In the genomic region with DNA sequence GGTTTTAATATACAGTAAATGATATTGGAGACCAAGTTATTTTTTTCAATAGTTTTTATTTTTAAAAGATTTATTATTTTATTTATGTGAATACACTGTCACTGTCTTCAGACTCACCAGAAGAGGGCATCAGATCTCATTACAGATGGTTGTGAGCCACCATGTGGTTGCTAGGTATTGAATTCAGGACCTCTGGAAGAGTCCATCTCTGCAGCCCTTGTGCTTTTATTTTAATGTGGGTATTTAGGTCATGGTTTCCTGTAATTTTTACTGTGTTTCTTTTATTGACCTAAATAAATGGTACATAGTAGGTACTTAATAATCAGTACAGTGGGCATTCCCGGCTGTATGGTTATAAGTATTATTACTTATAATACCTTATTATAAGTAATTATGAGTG, we compare ENCODE assay signal across 10 mouse cellular contexts. TPM values are rescaled to one million over a fixed set of nuclear protein-coding genes. Genes with fewer than 3 reads are reported as not detected.
DNase-seq lines count a peak whose midpoint lies in the region; ATAC-seq and TF ChIP-seq lines count a peak whose summit lies in the region.
"Had no signal": no experiment of that assay in that cellular context is flagged by ENCODE, and none has a peak within 500 bp of the region (broad histone marks: within the 10 kb centered on the region; RNA-seq: fewer than 3 reads in every experiment).

No protein-coding gene starts in this region.

- no peaks in the 10 kb centered on the region for H3K36me3 ChIP-seq in forebrain, postnatal 0 days (ENCODE audit: insufficient read depth)
- no peaks in the 10 kb centered on the region for H3K36me3 ChIP-seq in forebrain, embryonic 15.5 days
- H3K36me3 ChIP-seq in kidney, postnatal 0 days (ENCODE audit: insufficient read depth, low read length) = no peaks in the 10 kb centered on the region
- no peaks in the 10 kb centered on the region for H3K36me3 ChIP-seq in liver, embryonic 13.5 days

- no peak overlapping the region for H3K4me3 ChIP-seq in forebrain, postnatal 0 days (ENCODE audit: low read depth, low read length)
- no peak overlapping the region for H3K4me3 ChIP-seq in forebrain, embryonic 15.5 days
- no peak overlapping the region for H3K4me3 ChIP-seq in kidney, postnatal 0 days (replicated peaks; ENCODE audit: low read depth, low read length)
- no peak overlapping the region for H3K4me3 ChIP-seq in liver, embryonic 13.5 days (replicated peaks)
- H3K4me3 ChIP-seq: limb, embryonic 13.5 days had no signal

- H3K9ac ChIP-seq in forebrain, postnatal 0 days = no peak overlapping the region
- no peak overlapping the region for H3K9ac ChIP-seq in forebrain, embryonic 15.5 days (replicated peaks)
- H3K9ac ChIP-seq in kidney, postnatal 0 days (ENCODE audit: low read depth, low read length) = no peak overlapping the region
- H3K9ac ChIP-seq in liver, embryonic 13.5 days = no peak overlapping the region

- H3K27ac ChIP-seq in forebrain, postnatal 0 days (ENCODE audit: low read depth, low read length) = no peak overlapping the region
- H3K27ac ChIP-seq in forebrain, embryonic 15.5 days (replicated peaks) = no peak overlapping the region
- H3K27ac ChIP-seq in kidney, postnatal 0 days = peak overlapping the region; percentile 65
- peak overlapping the region; percentile 62; the same call in 1 of the 2 replicates for H3K27ac ChIP-seq in liver, embryonic 13.5 days

- peaks cover 6% of the 10 kb centered on the region; the same call in 1 of the 2 replicates for H3K4me1 ChIP-seq in forebrain, postnatal 0 days (ENCODE audit: insufficient read depth)
- peaks cover 32% of the 10 kb centered on the region for H3K4me1 ChIP-seq in forebrain, embryonic 15.5 days
- peaks cover 12% of the 10 kb centered on the region for H3K4me1 ChIP-seq in kidney, postnatal 0 days (replicated peaks; ENCODE audit: insufficient read depth, low read length)
- peaks cover 68% of the 10 kb centered on the region for H3K4me1 ChIP-seq in liver, embryonic 13.5 days (replicated peaks)

- WGBS in forebrain, postnatal 0 days = 71% methylated on average over 1 of the region's 1 CpGs
- 81% methylated on average over 1 of the region's 1 CpGs for WGBS in forebrain, embryonic 15.5 days
- WGBS in kidney, postnatal 0 days = 78% methylated on average over 1 of the region's 1 CpGs
- 64% methylated on average over 1 of the region's 1 CpGs for WGBS in liver, embryonic 13.5 days (ENCODE audit: insufficient replicate concordance)

- H3K9me3 ChIP-seq in forebrain, postnatal 0 days (ENCODE audit: low read length) = no peaks in the 10 kb centered on the region
- no peaks in the 10 kb centered on the region for H3K9me3 ChIP-seq in forebrain, embryonic 15.5 days
- no peaks in the 10 kb centered on the region for H3K9me3 ChIP-seq in kidney, postnatal 0 days (replicated peaks; ENCODE audit: low read length)
- H3K9me3 ChIP-seq in liver, embryonic 13.5 days (replicated peaks) = no peaks in the 10 kb centered on the region
- H3K9me3 ChIP-seq: forebrain, embryonic 10.5 days; limb, embryonic 13.5 days had no signal

- no peak for DNase-seq in forebrain, postnatal 0 days
- DNase-seq in kidney, postnatal 0 days (ENCODE audit: low spot score) = peak; percentile 41
- DNase-seq in kidney, postnatal 25 days = no peak
- peak; percentile 68 for DNase-seq in A20 (ENCODE audit: low read depth, low spot score)
- no peak for DNase-seq in liver, embryonic 13.5 days
- DNase-seq in right cerebral cortex, postnatal 4 days = no peak

- H3K4me2 ChIP-seq in forebrain, postnatal 0 days (ENCODE audit: low read depth) = no peak overlapping the region
- no peak overlapping the region for H3K4me2 ChIP-seq in forebrain, embryonic 15.5 days (replicated peaks)
- no peak overlapping the region for H3K4me2 ChIP-seq in kidney, postnatal 0 days (ENCODE audit: low read length)
- no peak overlapping the region for H3K4me2 ChIP-seq in liver, embryonic 13.5 days

- no peak for ATAC-seq in forebrain, postnatal 0 days
- ATAC-seq in forebrain, embryonic 15.5 days (replicated peaks) = no peak
- no peak for ATAC-seq in kidney, postnatal 0 days (replicated peaks; ENCODE audit: low FRiP score, low read depth)
- ATAC-seq in liver, embryonic 13.5 days (ENCODE audit: low read depth) = no peak
- ATAC-seq in granulocyte monocyte progenitor cell, adult 5-6 weeks (replicated peaks; ENCODE audit: poor library complexity, severe bottlenecking) = no peak

- H3K27me3 ChIP-seq in forebrain, postnatal 0 days (ENCODE audit: insufficient read depth, low read length) = no peaks in the 10 kb centered on the region
- no peaks in the 10 kb centered on the region for H3K27me3 ChIP-seq in forebrain, embryonic 15.5 days
- H3K27me3 ChIP-seq in kidney, postnatal 0 days (ENCODE audit: insufficient read depth, low read length) = no peaks in the 10 kb centered on the region
- H3K27me3 ChIP-seq in liver, embryonic 13.5 days = no peaks in the 10 kb centered on the region
- H3K27me3 ChIP-seq: limb, embryonic 13.5 days had no signal

- TF ChIP-seq CTCF in forebrain, postnatal 0 days (IDR thresholded peaks at IDR 0.05; ENCODE audit: low read depth) = peak; percentile 46; the same call in 1 of the 2 replicates
- peak; percentile 61 for TF ChIP-seq CTCF in kidney, postnatal 0 days (IDR thresholded peaks at IDR 0.05; ENCODE audit: low read depth)

RNA-seq across cellular contexts. Expression of gene Abl2, which starts 56.1 kb away (rescaled TPM):
- 21.4 and 29.2 TPM in 2 replicates for total RNA-seq in forebrain, postnatal 0 days (2014; rRNA removed)
- polyA plus RNA-seq in forebrain, postnatal 0 days (2015; fragmentation: Nextera tagmentation; extraction: Ambion mirVana) = 2.8 and 4.6 TPM in 2 replicates
- polyA plus RNA-seq in forebrain, embryonic 15.5 days (2015; fragmentation: Nextera tagmentation; extraction: Ambion mirVana) = 6.5 and 6.9 TPM in 2 replicates
- 2.4 and 3.0 TPM in 2 replicates for polyA plus RNA-seq in kidney, postnatal 0 days (2015; fragmentation: Nextera tagmentation; extraction: Ambion mirVana)
- 1.3 and 1.5 TPM in 2 replicates for polyA plus RNA-seq in liver, embryonic 13.5 days (2015; fragmentation: Nextera tagmentation; extraction: Ambion mirVana)
- total RNA-seq in granulocyte monocyte progenitor cell, adult 5-6 weeks (2014; fragmentation: Nextera tagmentation) = 11.4 and 12.6 TPM in 2 replicates
- 15.6 and 22.6 TPM in 2 replicates for total RNA-seq in granulocyte monocyte progenitor cell, adult 5-6 weeks (2017)

RNA-seq across cellular contexts. Expression of gene Tor3a, which starts 59.4 kb away (rescaled TPM):
- 1.5 and 4.5 TPM in 2 replicates for total RNA-seq in forebrain, postnatal 0 days (2014; rRNA removed)
- 4.0 and 4.4 TPM in 2 replicates for polyA plus RNA-seq in forebrain, postnatal 0 days (2015; fragmentation: Nextera tagmentation; extraction: Ambion mirVana)
- polyA plus RNA-seq in forebrain, embryonic 15.5 days (2015; fragmentation: Nextera tagmentation; extraction: Ambion mirVana) = 3.9 and 4.0 TPM in 2 replicates
- 18.3 and 19.9 TPM in 2 replicates for polyA plus RNA-seq in kidney, postnatal 0 days (2015; fragmentation: Nextera tagmentation; extraction: Ambion mirVana)
- polyA plus RNA-seq in liver, embryonic 13.5 days (2015; fragmentation: Nextera tagmentation; extraction: Ambion mirVana) = 3.4 and 4.6 TPM in 2 replicates
- total RNA-seq in granulocyte monocyte progenitor cell, adult 5-6 weeks (2014; fragmentation: Nextera tagmentation) = 35.6 and 40.0 TPM in 2 replicates
- 33.5 and 33.6 TPM in 2 replicates for total RNA-seq in granulocyte monocyte progenitor cell, adult 5-6 weeks (2017)

Comparison
In these comparisons a context has a peak if more than half of its experiments do, and no peak if none do; other contexts are left out.
1. DNase-seq: peak in kidney, postnatal 0 days (single experiment) and A20 (single experiment); none in forebrain, postnatal 0 days (single experiment), kidney, postnatal 25 days (0 of 2), liver, embryonic 13.5 days (single experiment) and right cerebral cortex, postnatal 4 days (single experiment).
2. H3K27ac ChIP-seq: peak in kidney, postnatal 0 days (single experiment) and liver, embryonic 13.5 days (single experiment); none in forebrain, postnatal 0 days (single experiment) and forebrain, embryonic 15.5 days (single experiment).